Mouse (Mus musculus) gastrocnemius, adult 18-20 months (tissue): Measurements from ENCODE around the gene Cd68. TPM values are rescaled to one million over a fixed set of nuclear protein-coding genes. Genes with fewer than 3 reads are reported as not detected.

Source experiments
- DNase-seq: peaks from one replicate; pipeline ENCODE4 v3.0.0; 2021; ENCODE audit warnings: low spot score
- total RNA-seq, 2 experiments: library from RNA; stranded (reverse); gene quantifications; 2 replicates each; pipeline ENCODE4 v1.2.3; 2021

Cd68 gene
- total RNA-seq, 2 experiments from 2014 or later = 1.2 to 4.0 TPM

- peak; percentile 94 for DNase-seq
Observed at GRCm38 (mm10) chr11:69670786-69671725, 5.1 kb upstream of the Cd68 start.

GRCm38 (mm10) chr11:69666665-69667005, 682 bp upstream of the Cd68 start:
- no peak for DNase-seq

GRCm38 (mm10) chr11:69665457-69665960, 444 bp downstream of the Cd68 start:
- DNase-seq = no peak

- no peak for DNase-seq
Observed at GRCm38 (mm10) chr11:69664841-69665240, 1.1 kb downstream of the Cd68 start.

- peak; percentile 35 for DNase-seq
Observed at GRCm38 (mm10) chr11:69663795-69664194, 2.2 kb downstream of the Cd68 start.

- no peak for DNase-seq
Observed at GRCm38 (mm10) chr11:69662967-69663671, 2.8 kb downstream of the Cd68 start.

GRCm38 (mm10) chr11:69662213-69662966, 3.6 kb downstream of the Cd68 start, which contains the start of gene Mpdu1:
Gene Mpdu1 (minus strand): TSS chr11:69662642.
- peak; percentile 92 for DNase-seq

GRCm38 (mm10) chr11:69661221-69661881, 4.6 kb downstream of the Cd68 start:
- DNase-seq = no peak

GRCm38 (mm10) chr11:69657462-69657881, 8.5 kb downstream of the Cd68 start:
- DNase-seq = no peak

GRCm38 (mm10) chr11:69656617-69657461, 9.1 kb downstream of the Cd68 start:
- DNase-seq = peak; percentile 47

GRCm38 (mm10) chr11:69656065-69656455, 9.9 kb downstream of the Cd68 start:
- DNase-seq = no peak

GRCm38 (mm10) chr11:69655264-69656064, 10.5 kb downstream of the Cd68 start, which contains the start of gene Sox15:
Gene Sox15 (plus strand): TSS chr11:69655314.
- DNase-seq = peak; percentile 45

- DNase-seq = no peak
Observed at GRCm38 (mm10) chr11:69654760-69655159, 11.2 kb downstream of the Cd68 start.

GRCm38 (mm10) chr11:69653399-69653798, 12.6 kb downstream of the Cd68 start:
- no peak for DNase-seq

GRCm38 (mm10) chr11:69645860-69646259, 20.1 kb downstream of the Cd68 start:
- no peak for DNase-seq

- DNase-seq = no peak
Observed at GRCm38 (mm10) chr11:69635471-69635870, 30.5 kb downstream of the Cd68 start.

GRCm38 (mm10) chr11:69633128-69633866, 32.7 kb downstream of the Cd68 start:
- peak; percentile 41 for DNase-seq
